8 mouse cellular contexts compared by ENCODE assay signal in the genomic region with DNA sequence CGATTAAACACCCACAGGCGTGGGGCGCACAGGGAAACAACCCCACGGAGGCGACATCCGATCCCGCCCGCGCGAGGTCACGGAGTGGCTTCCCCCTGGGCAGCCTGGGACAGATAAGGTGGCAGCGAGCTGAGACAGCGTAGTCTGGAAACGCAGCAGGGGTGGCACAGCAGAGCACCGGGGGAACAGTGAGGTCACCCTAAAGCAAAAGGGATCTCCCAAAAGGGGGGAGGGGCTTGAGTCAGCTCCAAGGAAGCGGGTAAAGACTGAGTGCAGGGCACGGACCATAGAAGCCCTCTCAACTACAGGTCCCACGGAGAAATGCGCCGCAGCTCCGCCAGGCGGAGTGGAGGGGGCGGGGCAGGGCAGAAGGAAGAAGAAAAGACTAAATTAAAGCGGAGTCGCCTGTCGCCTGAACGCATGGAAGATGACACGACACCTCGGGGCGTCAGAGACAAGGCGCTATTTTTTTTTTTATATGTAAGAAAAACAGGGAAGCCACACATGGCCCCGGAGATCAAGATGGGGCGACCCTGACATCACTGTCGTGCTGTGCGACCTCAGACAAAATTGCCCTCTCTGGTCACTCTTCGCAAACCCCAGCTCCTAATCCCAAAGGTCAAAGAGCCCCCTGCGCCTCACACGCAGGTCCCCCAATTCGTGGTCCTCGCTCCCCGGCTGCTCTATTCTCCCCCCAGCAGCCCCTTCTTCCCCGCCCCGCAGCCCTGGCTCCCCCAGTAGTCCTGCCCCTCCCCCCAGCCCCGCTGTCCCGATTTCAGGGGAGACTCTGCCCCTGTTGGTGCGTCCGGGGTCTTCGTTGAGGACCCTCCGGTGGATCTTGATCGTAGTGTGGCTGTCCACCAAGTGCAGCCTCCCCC. TPM values are rescaled to one million over a fixed set of nuclear protein-coding genes. Genes with fewer than 3 reads are reported as not detected.
DNase-seq lines count a peak whose midpoint lies in the region; ATAC-seq and TF ChIP-seq lines count a peak whose summit lies in the region.

No protein-coding gene starts in this region.

- 1% methylated on average over 49 of the region's 50 CpGs for WGBS in forebrain, embryonic 12.5 days
- 2% methylated on average over 50 of the region's 50 CpGs for WGBS in hindbrain, postnatal 0 days
- WGBS in liver, embryonic 11.5 days: 3% methylated on average over 50 of the region's 50 CpGs
- 2% methylated on average over 50 of the region's 50 CpGs for WGBS in midbrain, embryonic 16.5 days

- H3K27me3 ChIP-seq in forebrain, embryonic 12.5 days: peaks cover 29% of the 10 kb centered on the region
- H3K27me3 ChIP-seq in hindbrain, postnatal 0 days (ENCODE audit: insufficient read depth, low read length): no peaks in the 10 kb centered on the region
- peaks cover 95% of the 10 kb centered on the region for H3K27me3 ChIP-seq in liver, embryonic 11.5 days (replicated peaks; ENCODE audit: control insufficient read depth, insufficient read depth, low read length)
- H3K27me3 ChIP-seq in midbrain, embryonic 16.5 days (ENCODE audit: control insufficient read depth, insufficient read depth, low read depth, low read length): no peaks in the 10 kb centered on the region
- H3K27me3 ChIP-seq in splenic B cell, adult 2 months (ENCODE audit: control insufficient read depth, insufficient read depth, low read length, poor library complexity, severe bottlenecking): no peaks in the 10 kb centered on the region; the same call in 1 of the 2 replicates

- H3K9ac ChIP-seq in forebrain, embryonic 12.5 days: peak overlapping the region; percentile 99
- H3K9ac ChIP-seq in hindbrain, postnatal 0 days (replicated peaks; ENCODE audit: low read length): peak overlapping the region; percentile 99
- no peak overlapping the region for H3K9ac ChIP-seq in liver, embryonic 11.5 days (ENCODE audit: low read depth, low read length)
- H3K9ac ChIP-seq in midbrain, embryonic 16.5 days (ENCODE audit: low read depth, low read length): peak overlapping the region; percentile 100

- peak overlapping the region; percentile 96 for H3K27ac ChIP-seq in forebrain, embryonic 12.5 days
- H3K27ac ChIP-seq in hindbrain, postnatal 0 days: peak overlapping the region; percentile 98; the same call in 1 of the 2 replicates
- H3K27ac ChIP-seq in liver, embryonic 11.5 days (ENCODE audit: low read depth, low read length): no peak overlapping the region
- peak overlapping the region; percentile 99 for H3K27ac ChIP-seq in midbrain, embryonic 16.5 days (ENCODE audit: low read length)

- H3K4me2 ChIP-seq in forebrain, embryonic 12.5 days: peak overlapping the region; percentile 98
- H3K4me2 ChIP-seq in hindbrain, postnatal 0 days (ENCODE audit: low read depth, low read length): peak overlapping the region; percentile 98
- peak overlapping the region; percentile 87 for H3K4me2 ChIP-seq in liver, embryonic 11.5 days
- H3K4me2 ChIP-seq in midbrain, embryonic 16.5 days (ENCODE audit: low read length): peak overlapping the region; percentile 93

- DNase-seq in frontal cortex, postnatal 10 days (ENCODE audit: low spot score in 2 of 2): peak; percentile 75 to 79
- no peak for DNase-seq in frontal cortex, postnatal 14 days (ENCODE audit: low spot score in 2 of 2)
- DNase-seq in adrenal gland, postnatal 36 days: peak; percentile 78 to 87
- peak; percentile 77 for DNase-seq in hindbrain, postnatal 0 days (ENCODE audit: low spot score)
- no peak for DNase-seq in liver, embryonic 11.5 days (ENCODE audit: low spot score)
- DNase-seq in splenic B cell, adult 2 months (ENCODE audit: low read depth, low spot score): peak; percentile 86

- no peaks in the 10 kb centered on the region for H3K9me3 ChIP-seq in forebrain, embryonic 12.5 days
- no peaks in the 10 kb centered on the region for H3K9me3 ChIP-seq in hindbrain, postnatal 0 days (ENCODE audit: low read length)
- no peaks in the 10 kb centered on the region for H3K9me3 ChIP-seq in liver, embryonic 11.5 days (ENCODE audit: control insufficient read depth, low read length)
- H3K9me3 ChIP-seq in midbrain, embryonic 16.5 days (replicated peaks; ENCODE audit: control insufficient read depth, low read length, poor library complexity, severe bottlenecking): no peaks in the 10 kb centered on the region

- ATAC-seq in forebrain, embryonic 12.5 days (ENCODE audit: low FRiP score): no peak; the same call in 1 of the 2 replicates
- peak; percentile 18; the same call in 1 of the 2 replicates for ATAC-seq in hindbrain, postnatal 0 days
- no peak for ATAC-seq in liver, embryonic 11.5 days (replicated peaks; ENCODE audit: low FRiP score)
- no peak for ATAC-seq in midbrain, embryonic 16.5 days

- H3K4me1 ChIP-seq in forebrain, embryonic 12.5 days: peaks cover 73% of the 10 kb centered on the region
- H3K4me1 ChIP-seq in hindbrain, postnatal 0 days (ENCODE audit: insufficient read depth, low read length): peaks cover 34% of the 10 kb centered on the region
- H3K4me1 ChIP-seq in liver, embryonic 11.5 days (replicated peaks; ENCODE audit: control insufficient read depth, insufficient read depth, low read length): peaks cover 56% of the 10 kb centered on the region
- H3K4me1 ChIP-seq in midbrain, embryonic 16.5 days (ENCODE audit: control insufficient read depth, insufficient read depth, low read length): peaks cover 60% of the 10 kb centered on the region

- TF ChIP-seq CTCF in hindbrain, postnatal 0 days (IDR thresholded peaks at IDR 0.05; ENCODE audit: low read depth): peak; percentile 72

- H3K4me3 ChIP-seq in forebrain, embryonic 12.5 days (replicated peaks): peak overlapping the region; percentile 88
- peak overlapping the region; percentile 95 for H3K4me3 ChIP-seq in hindbrain, postnatal 0 days (ENCODE audit: low read length)
- peak overlapping the region; percentile 60 for H3K4me3 ChIP-seq in liver, embryonic 11.5 days (ENCODE audit: low read depth, low read length)
- peak overlapping the region; percentile 96 for H3K4me3 ChIP-seq in midbrain, embryonic 16.5 days (ENCODE audit: low read depth, low read length)

- peaks cover 12% of the 10 kb centered on the region for H3K36me3 ChIP-seq in forebrain, embryonic 12.5 days (replicated peaks)
- no peaks in the 10 kb centered on the region for H3K36me3 ChIP-seq in hindbrain, postnatal 0 days (ENCODE audit: insufficient read depth, low read length)
- no peaks in the 10 kb centered on the region for H3K36me3 ChIP-seq in liver, embryonic 11.5 days (ENCODE audit: control insufficient read depth, insufficient read depth, low read length)
- H3K36me3 ChIP-seq in midbrain, embryonic 16.5 days (ENCODE audit: control insufficient read depth, insufficient read depth, low read length): no peaks in the 10 kb centered on the region; the same call in 1 of the 2 replicates
- H3K36me3 ChIP-seq in splenic B cell, adult 2 months (ENCODE audit: control insufficient read depth, insufficient read depth, low read length, poor library complexity, severe bottlenecking): no peaks in the 10 kb centered on the region

RNA-seq across cellular contexts. Expression of gene Ptprs, which starts 3.3 kb away (rescaled TPM):
- 100 to 1,000 TPM; 157 to 172 TPM for total RNA-seq in adrenal gland, postnatal 36 days (2021)
- 330 and 331 TPM in 2 replicates for polyA plus RNA-seq in forebrain, embryonic 12.5 days (2016; fragmentation: Nextera tagmentation; extraction: Ambion mirVana)
- total RNA-seq in hindbrain, postnatal 0 days (2014; rRNA removed): 869 and 913 TPM in 2 replicates
- 196 and 198 TPM in 2 replicates for polyA plus RNA-seq in hindbrain, postnatal 0 days (2015; fragmentation: Nextera tagmentation; extraction: Ambion mirVana)
- polyA plus RNA-seq in liver, embryonic 11.5 days (2014; fragmentation: Nextera tagmentation; extraction: Ambion mirVana): 33.4 and 39.8 TPM in 2 replicates
- polyA plus RNA-seq in midbrain, embryonic 16.5 days (2015; fragmentation: Nextera tagmentation; extraction: Ambion mirVana): 293 and 299 TPM in 2 replicates

RNA-seq across cellular contexts. Expression of gene Znrf4, which starts 39.3 kb away (rescaled TPM):
- total RNA-seq in adrenal gland, postnatal 36 days (2021): not detected
- polyA plus RNA-seq in forebrain, embryonic 12.5 days (2016; fragmentation: Nextera tagmentation; extraction: Ambion mirVana): not detected in 2 replicates
- total RNA-seq in hindbrain, postnatal 0 days (2014; rRNA removed): not detected in 2 replicates
- not detected in 2 replicates for polyA plus RNA-seq in hindbrain, postnatal 0 days (2015; fragmentation: Nextera tagmentation; extraction: Ambion mirVana)
- not detected in 2 replicates for polyA plus RNA-seq in liver, embryonic 11.5 days (2014; fragmentation: Nextera tagmentation; extraction: Ambion mirVana)
- not detected in 2 replicates for polyA plus RNA-seq in midbrain, embryonic 16.5 days (2015; fragmentation: Nextera tagmentation; extraction: Ambion mirVana)

Comparison
In these comparisons a context has a peak if more than half of its experiments do, and no peak if none do; other contexts are left out.
1. DNase-seq: peak in frontal cortex, postnatal 10 days (2 of 2), adrenal gland, postnatal 36 days (2 of 2), hindbrain, postnatal 0 days (single experiment) and splenic B cell, adult 2 months (single experiment); none in frontal cortex, postnatal 14 days (0 of 2) and liver, embryonic 11.5 days (single experiment).
2. Peak in every context shown above with its lines, with median percentiles within 50 percentile points of each other: H3K4me2 ChIP-seq and H3K4me3 ChIP-seq.